Mouse (Mus musculus): ENCODE measurements around the gene Rdh1. TPM values are rescaled to one million over a fixed set of nuclear protein-coding genes. Genes with fewer than 3 reads are reported as not detected.
A peak's percentile ranks its signal among the peaks of the same experiment; 100 is the strongest.
"Not testable (repeated sequence)": the region's sequence is repeated elsewhere in the genome, so short reads cannot be mapped to it uniquely, and the experiment has no call there.

Rdh1 gene
- total RNA-seq, 2 experiments from 2014 or later: 0.05 to 0.10 TPM

- intact Hi-C loops (cut with DNase I): no loop called here
These were observed 13.6 kb upstream of the Rdh1 start for GRCm38 (mm10) chr10:127745886-127746285.

GRCm38 (mm10) chr10:127747254-127747653 is 12.3 kb upstream of the Rdh1 start:
- intact Hi-C loops (cut with DNase I): no loop called here

More at GRCm38 (mm10) chr10:127745886-127746285, 13.6 kb upstream of the Rdh1 start:
- DNase-seq: no peak

GRCm38 (mm10) chr10:127748847-127749612 is 10.5 kb upstream of the Rdh1 start:
- intact Hi-C loops (cut with DNase I): no loop called here
- DNase-seq: no peak

More at GRCm38 (mm10) chr10:127747254-127747653, 12.3 kb upstream of the Rdh1 start:
- DNase-seq: no peak

GRCm38 (mm10) chr10:127750136-127750777 is 9.3 kb upstream of the Rdh1 start:
- no peak for DNase-seq
- intact Hi-C loops (cut with DNase I): no loop called here

GRCm38 (mm10) chr10:127751548-127751947 is 8.0 kb upstream of the Rdh1 start, which contains the start of gene Gpr182:
Gene Gpr182, minus strand, starts transcription at chr10:127751732.
- intact Hi-C loops (cut with DNase I): no loop called here
- DNase-seq: no peak

GRCm38 (mm10) chr10:127754566-127755166 is 4.9 kb upstream of the Rdh1 start:
- no peak for DNase-seq
- intact Hi-C loops (cut with DNase I): no loop called here

GRCm38 (mm10) chr10:127755246-127755645 is 4.3 kb upstream of the Rdh1 start:
- DNase-seq: peak in 1 of 2 experiments; percentile 2
- intact Hi-C loops (cut with DNase I): no loop called here

GRCm38 (mm10) chr10:127755770-127756468 is 3.6 kb upstream of the Rdh1 start:
- DNase-seq: peak in 1 of 2 experiments; percentile 9
- intact Hi-C loops (cut with DNase I): no loop called here

- DNase-seq; intact Hi-C loops (cut with DNase I): not testable (repeated sequence)
These were observed 3.4 kb downstream of the Rdh1 start for GRCm38 (mm10) chr10:127762926-127763325.

- intact Hi-C loops (cut with DNase I): no loop called here
These were observed 4.6 kb downstream of the Rdh1 start for GRCm38 (mm10) chr10:127763914-127764680.

GRCm38 (mm10) chr10:127766564-127766963 is 7.0 kb downstream of the Rdh1 start:
- intact Hi-C loops (cut with DNase I): no loop called here
- no peak for DNase-seq

More at GRCm38 (mm10) chr10:127763914-127764680, 4.6 kb downstream of the Rdh1 start:
- no peak for DNase-seq

GRCm38 (mm10) chr10:127776011-127776410 is 16.5 kb downstream of the Rdh1 start, which contains the start of gene Rdh9:
Gene Rdh9, plus strand, starts transcription at chr10:127776386.
- intact Hi-C loops (cut with DNase I): no loop called here

GRCm38 (mm10) chr10:127782321-127782720 is 22.8 kb downstream of the Rdh1 start:
- intact Hi-C loops (cut with DNase I): not testable (repeated sequence)

More at GRCm38 (mm10) chr10:127776011-127776410, 16.5 kb downstream of the Rdh1 start, which contains the start of gene Rdh9:
- DNase-seq: no peak

GRCm38 (mm10) chr10:127785411-127785810 is 25.9 kb downstream of the Rdh1 start:
- DNase-seq; intact Hi-C loops (cut with DNase I): not testable (repeated sequence)

More at GRCm38 (mm10) chr10:127782321-127782720, 22.8 kb downstream of the Rdh1 start:
- not testable (repeated sequence) for DNase-seq

GRCm38 (mm10) chr10:127799295-127799694 is 39.8 kb downstream of the Rdh1 start:
- intact Hi-C loops (cut with DNase I): no loop called here
- no peak for DNase-seq

GRCm38 (mm10) chr10:127800891-127801290 is 41.4 kb downstream of the Rdh1 start, which contains the start of gene Rdh16:
Gene Rdh16, plus strand, starts transcription at chr10:127801152.
- intact Hi-C loops (cut with DNase I): no loop called here
- DNase-seq: no peak

GRCm38 (mm10) chr10:127801612-127802011 is 42.1 kb downstream of the Rdh1 start:
- intact Hi-C loops (cut with DNase I): no loop called here
- DNase-seq: no peak

- intact Hi-C loops (cut with DNase I): no loop called here
- DNase-seq: no peak
These were observed 42.7 kb downstream of the Rdh1 start for GRCm38 (mm10) chr10:127802236-127802635.

- intact Hi-C loops (cut with DNase I): no loop called here
- no peak for DNase-seq
These were observed 44.9 kb downstream of the Rdh1 start for GRCm38 (mm10) chr10:127804416-127804815.

Measured in gastrocnemius, postnatal 36 days (tissue).